Mouse (Mus musculus) heart, postnatal 0 days (tissue): ENCODE data around the gene Tmem132c.

Source experiments
- CTCF ChIP-seq: IDR thresholded peaks from 2 replicates; pipeline ENCODE4 v1.5.1; 2016; ENCODE audit warnings: antibody characterized with exemption, control low read depth, low read depth
- EP300 ChIP-seq: IDR thresholded peaks from 2 replicates; pipeline ENCODE4 v1.6.1; 2016; ENCODE audit warnings: antibody characterized with exemption, low read depth

GRCm38 (mm10) chr5:127293698-127294097 is 52.1 kb downstream of the Tmem132c start:
- no peak for TF ChIP-seq CTCF
- no peak for TF ChIP-seq EP300
